Mouse (Mus musculus) forebrain, embryonic 15.5 days (tissue): ENCODE results near the gene Gm45808. TPM values are rescaled to one million over a fixed set of nuclear protein-coding genes. Genes with fewer than 3 reads are reported as not detected.
A peak's percentile ranks its signal among the peaks of the same experiment; 100 is the strongest.
"Not testable (repeated sequence)": the region's sequence is repeated elsewhere in the genome, so short reads cannot be mapped to it uniquely, and the experiment has no call there.

Experiments
- ATAC-seq: fragments of 200-750 bp; cut with Nextera tagmentation; replicated peaks from 2 replicates; pipeline ENCODE4 v1.8.0; 2017; ENCODE audit warnings: mild to moderate bottlenecking, moderate TSS enrichment, moderate library complexity
- H3K27ac ChIP-seq: fragments of 300-500 bp; sonication (generic); replicated peaks from 2 replicates; pipeline ENCODE4 v1.5.1; 2015; ENCODE audit warnings: mild to moderate bottlenecking, inconsistent platforms
- H3K27me3 ChIP-seq: fragments of 300-500 bp; sonication (generic); 2 replicates; pipeline ENCODE4 v1.6.1; 2015; ENCODE audit warnings: inconsistent platforms
- H3K36me3 ChIP-seq: fragments of 300-500 bp; sonication (generic); 2 replicates; pipeline ENCODE4 v1.6.1; 2015; ENCODE audit warnings: mild to moderate bottlenecking, inconsistent platforms
- H3K4me1 ChIP-seq: fragments of 300-500 bp; sonication (generic); 2 replicates; pipeline ENCODE4 v1.6.1; 2015; ENCODE audit warnings: inconsistent platforms
- H3K4me2 ChIP-seq: fragments of 300-500 bp; sonication (generic); replicated peaks from 2 replicates; pipeline ENCODE4 v1.6.1; 2015; ENCODE audit warnings: mild to moderate bottlenecking, inconsistent platforms
- H3K4me3 ChIP-seq: fragments of 300-500 bp; sonication (generic); 2 replicates; pipeline ENCODE4 v1.5.1; 2015; ENCODE audit warnings: mild to moderate bottlenecking, inconsistent platforms
- H3K9ac ChIP-seq: fragments of 300-500 bp; sonication (generic); replicated peaks from 2 replicates; pipeline ENCODE4 v1.6.1; 2015; ENCODE audit warnings: mild to moderate bottlenecking, inconsistent platforms
- H3K9me3 ChIP-seq: fragments of 300-500 bp; sonication (generic); 2 replicates; pipeline ENCODE4 v1.6.1; 2016; ENCODE audit warnings: inconsistent platforms
- WGBS: fragments of 180-500 bp; shearing (Covaris S2); methylation state at CpG from one replicate; pipeline ENCODE4 v1.1.7; 2015; ENCODE audit warnings: mixed read lengths; 5-methylcytosine and 5-hydroxymethylcytosine counted together
- polyA plus RNA-seq: library from polyadenylated mRNA; unstranded; fragments of >200 nt; fragmentation: Nextera tagmentation; extraction: Ambion mirVana; gene quantifications from 2 replicates; pipeline ENCODE4 v1.2.1, GENCODE M21; 2015

Gene Gm45808
- polyA plus RNA-seq, 1 experiment from 2014 or later, result not detected

- H3K4me3 ChIP-seq, result no peak overlapping the region
- ATAC-seq, result no peak
These were observed 22.4 kb downstream of the Gm45808 start for GRCm38 (mm10) chr7:45463987-45464778.

DNA sequence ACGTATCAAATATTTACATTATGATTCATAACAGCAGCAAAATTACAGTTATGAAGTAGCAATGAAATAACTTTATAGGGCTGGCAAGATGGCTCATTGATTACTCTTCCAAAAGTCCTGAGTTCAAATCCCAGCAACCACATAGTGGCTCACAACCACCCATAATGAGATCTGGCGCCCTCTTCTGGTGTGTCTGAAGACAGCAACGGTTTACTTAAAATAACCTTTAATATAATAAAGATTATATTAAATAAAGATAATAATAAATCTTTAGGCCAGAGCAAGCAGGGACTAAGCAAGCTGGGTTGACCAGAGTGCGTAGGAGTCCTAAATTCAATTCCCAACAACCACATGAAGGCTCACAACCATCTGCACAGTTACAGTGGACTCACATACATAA lies 23.7 kb downstream of the Gm45808 start:
- not testable (repeated sequence) for H3K27me3 ChIP-seq, H3K9me3 ChIP-seq, H3K27ac ChIP-seq, ATAC-seq, H3K4me3 ChIP-seq, H3K4me2 ChIP-seq, H3K9ac ChIP-seq
- H3K4me1 ChIP-seq, result peaks cover 43% of the 10 kb centered on the region
- peaks cover 35% of the 10 kb centered on the region for H3K36me3 ChIP-seq
- WGBS, result 80% methylated on average over 4 of the region's 4 CpGs

More at GRCm38 (mm10) chr7:45463987-45464778, 22.4 kb downstream of the Gm45808 start:
- Histone ChIP-seq H3K27me3 (no peaks in the 10 kb centered on the region), H3K9me3 (no peaks in the 10 kb centered on the region), H3K4me1 (peaks cover 37% of the 10 kb centered on the region), H3K4me2 (no peak overlapping the region), H3K9ac (no peak overlapping the region), H3K27ac (no peak overlapping the region), H3K36me3 (peaks cover 29% of the 10 kb centered on the region)
- 92% methylated on average over 7 of the region's 7 CpGs for WGBS

GRCm38 (mm10) chr7:45462325-45462724 lies 24.3 kb downstream of the Gm45808 start:
- Histone ChIP-seq H3K4me2 (no peak overlapping the region), H3K4me1 (peaks cover 47% of the 10 kb centered on the region), H3K27me3 (no peaks in the 10 kb centered on the region), H3K27ac (no peak overlapping the region), H3K4me3 (no peak overlapping the region), H3K36me3 (peaks cover 40% of the 10 kb centered on the region), H3K9ac (no peak overlapping the region), H3K9me3 (no peaks in the 10 kb centered on the region)
- ATAC-seq, result no peak
- WGBS, result 89% methylated on average over 4 of the region's 4 CpGs

- Histone ChIP-seq H3K9me3 (no peaks in the 10 kb centered on the region), H3K4me3 (no peak overlapping the region), H3K27me3 (no peaks in the 10 kb centered on the region), H3K4me1 (peaks cover 48% of the 10 kb centered on the region), H3K36me3 (peaks cover 45% of the 10 kb centered on the region), H3K9ac (no peak overlapping the region), H3K4me2 (no peak overlapping the region), H3K27ac (peak overlapping the region; percentile 7; the same call in 1 of the 2 replicates)
- WGBS, result 94% methylated on average over 4 of the region's 4 CpGs
- ATAC-seq, result no peak
These were observed 24.8 kb downstream of the Gm45808 start for GRCm38 (mm10) chr7:45461781-45462180.

- Histone ChIP-seq H3K9ac (no peak overlapping the region), H3K9me3 (no peaks in the 10 kb centered on the region), H3K27ac (peak overlapping the region; percentile 96), H3K27me3 (no peaks in the 10 kb centered on the region), H3K36me3 (peaks cover 47% of the 10 kb centered on the region), H3K4me3 (no peak overlapping the region), H3K4me1 (peaks cover 52% of the 10 kb centered on the region), H3K4me2 (no peak overlapping the region)
- ATAC-seq, result no peak
- WGBS, result 83% methylated on average over 4 of the region's 5 CpGs
These were observed 25.3 kb downstream of the Gm45808 start for GRCm38 (mm10) chr7:45461326-45461725.

DNA sequence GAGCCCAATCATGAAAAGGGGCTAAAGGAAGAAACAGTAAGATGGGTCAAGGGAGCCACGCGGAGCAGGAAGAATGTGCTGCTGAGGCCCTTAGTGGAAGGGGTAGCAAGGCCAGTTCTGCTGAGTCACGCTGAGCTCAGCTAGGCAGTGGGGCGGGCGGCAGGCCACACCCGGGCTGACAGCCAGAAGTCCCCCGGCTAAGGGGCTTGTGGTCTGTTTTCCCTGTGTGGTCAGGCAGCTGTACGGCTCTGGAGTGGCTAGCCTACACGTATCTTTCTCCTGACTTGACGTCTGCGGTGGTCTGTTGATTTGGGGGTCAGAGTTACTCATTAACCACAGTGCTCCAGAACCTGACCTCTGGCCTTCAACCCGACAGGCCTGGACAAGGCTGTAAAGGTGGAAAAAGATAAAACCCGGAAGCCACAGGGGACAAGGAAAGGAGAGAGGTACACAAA lies 25.7 kb downstream of the Gm45808 start:
- H3K4me1 ChIP-seq, result peaks cover 48% of the 10 kb centered on the region
- H3K9ac ChIP-seq, result no peak overlapping the region
- no peak overlapping the region for H3K4me3 ChIP-seq
- H3K4me2 ChIP-seq, result peak overlapping the region; percentile 56; the same call in 1 of the 2 replicates
- 49% methylated on average over 13 of the region's 13 CpGs for WGBS
- H3K9me3 ChIP-seq, result no peaks in the 10 kb centered on the region
- peak overlapping the region; percentile 96 for H3K27ac ChIP-seq
- ATAC-seq, result no peak
- H3K27me3 ChIP-seq, result no peaks in the 10 kb centered on the region
- peaks cover 47% of the 10 kb centered on the region for H3K36me3 ChIP-seq

GRCm38 (mm10) chr7:45460377-45460776 lies 26.2 kb downstream of the Gm45808 start:
- peaks cover 43% of the 10 kb centered on the region for H3K4me1 ChIP-seq
- peak overlapping the region; percentile 93 for H3K4me3 ChIP-seq
- H3K4me2 ChIP-seq, result peak overlapping the region; percentile 56
- H3K9me3 ChIP-seq, result no peaks in the 10 kb centered on the region
- peaks cover 48% of the 10 kb centered on the region for H3K36me3 ChIP-seq
- ATAC-seq, result peak; percentile 2; the same call in 1 of the 2 replicates
- peak overlapping the region; percentile 41 for H3K9ac ChIP-seq
- 79% methylated on average over 7 of the region's 7 CpGs for WGBS
- H3K27me3 ChIP-seq, result no peaks in the 10 kb centered on the region
- peak overlapping the region; percentile 96 for H3K27ac ChIP-seq

DNA sequence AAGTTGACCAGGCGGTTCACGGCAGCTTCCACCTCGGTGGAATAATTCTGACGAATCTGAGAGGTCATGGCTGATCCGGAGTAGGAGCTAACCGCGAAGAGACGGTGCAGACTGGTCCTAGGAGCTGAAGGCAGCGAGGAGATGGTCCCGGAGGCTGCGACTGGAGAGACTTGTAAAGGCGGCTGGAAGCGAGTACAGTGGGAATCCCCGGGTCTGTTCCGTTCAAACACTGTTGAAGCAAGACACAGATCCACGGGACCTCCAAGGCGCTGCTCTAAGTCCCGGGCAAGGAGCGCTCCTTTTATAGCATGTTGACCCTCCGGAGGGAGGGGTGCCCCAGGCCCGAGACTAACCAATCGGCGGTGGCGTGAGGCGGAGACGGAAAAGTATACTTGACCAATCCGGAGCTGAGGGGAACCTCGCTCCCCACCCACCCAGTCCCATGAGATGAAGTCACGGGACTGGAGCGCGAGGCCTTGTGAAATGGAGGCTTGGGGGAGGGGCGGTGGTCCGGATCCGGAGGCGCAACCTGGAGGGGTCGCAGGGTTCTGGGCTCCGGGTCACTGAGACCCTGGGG lies 27.0 kb downstream of the Gm45808 start, which contains the start of gene Ftl1:
Gene Ftl1 (minus strand): TSS at position 321 of the 577 bp plus-strand sequence.
- Histone ChIP-seq H3K27ac (peak within 1 kb of the TSS; percentile 96), H3K4me1 (peaks cover 36% of the 10 kb centered on the region), H3K36me3 (peaks cover 47% of the 10 kb centered on the region), H3K9ac (peak within 1 kb of the TSS; percentile 93), H3K4me2 (peak within 1 kb of the TSS; percentile 63), H3K4me3 (peak within 1 kb of the TSS; percentile 93)
- peak; percentile 95 for ATAC-seq
- H3K27me3 ChIP-seq, H3K9me3 ChIP-seq: not testable (repeated sequence)
- under 1% methylated on average over 31 of the region's 37 CpGs for WGBS

- H3K27ac ChIP-seq, result peak overlapping the region; percentile 96
- WGBS, result under 1% methylated on average over 43 of the region's 43 CpGs
- H3K36me3 ChIP-seq, result peaks cover 50% of the 10 kb centered on the region
- peak; percentile 77 for ATAC-seq
- H3K4me2 ChIP-seq, result peak overlapping the region; percentile 63
- H3K9ac ChIP-seq, result peak overlapping the region; percentile 93
- peaks cover 35% of the 10 kb centered on the region for H3K4me1 ChIP-seq
- H3K9me3 ChIP-seq, result no peaks in the 10 kb centered on the region
- H3K27me3 ChIP-seq, result no peaks in the 10 kb centered on the region
- peak overlapping the region; percentile 93 for H3K4me3 ChIP-seq
These were observed 27.7 kb downstream of the Gm45808 start for GRCm38 (mm10) chr7:45458748-45459563.

- 71% methylated on average over 10 of the region's 10 CpGs for WGBS
- H3K36me3 ChIP-seq, result peaks cover 37% of the 10 kb centered on the region
These were observed 29.2 kb downstream of the Gm45808 start for GRCm38 (mm10) chr7:45457204-45458060.

DNA sequence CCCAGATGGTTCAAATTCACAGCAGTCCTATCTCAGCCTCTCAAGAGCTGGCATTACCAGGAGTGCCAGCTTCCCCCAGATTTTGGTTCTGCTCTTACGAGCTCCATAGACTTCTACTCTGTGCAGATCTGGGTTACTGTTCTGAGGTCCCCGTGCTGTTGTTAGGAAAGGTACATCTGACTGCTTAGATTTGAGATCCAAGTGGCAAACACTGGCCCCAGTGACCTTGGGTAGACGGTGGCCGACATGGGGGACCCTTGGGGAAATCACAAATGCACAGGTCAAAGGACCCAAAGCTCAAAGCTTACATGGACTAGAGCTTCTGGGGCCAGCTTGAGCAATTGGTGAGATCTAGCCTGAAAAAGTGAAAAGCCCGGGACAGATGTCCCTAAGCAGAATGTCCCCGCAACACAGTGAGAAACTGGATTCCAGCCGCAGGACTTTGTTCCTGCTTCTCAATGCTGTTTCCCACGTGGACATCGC lies 29.8 kb downstream of the Gm45808 start:
- Histone ChIP-seq H3K27ac (peak overlapping the region; percentile 96), H3K4me1 (peaks cover 32% of the 10 kb centered on the region), H3K4me2 (peak overlapping the region; percentile 63), H3K36me3 (peaks cover 31% of the 10 kb centered on the region), H3K9ac (peak overlapping the region; percentile 93; the same call in 1 of the 2 replicates), H3K9me3 (no peaks in the 10 kb centered on the region), H3K27me3 (no peaks in the 10 kb centered on the region), H3K4me3 (peak overlapping the region; percentile 93; the same call in 1 of the 2 replicates)
- no peak for ATAC-seq
- WGBS, result 59% methylated on average over 9 of the region's 9 CpGs

More at GRCm38 (mm10) chr7:45457204-45458060, 29.2 kb downstream of the Gm45808 start:
- H3K4me2 ChIP-seq, result peak overlapping the region; percentile 63
- H3K9me3 ChIP-seq, result no peaks in the 10 kb centered on the region
- no peaks in the 10 kb centered on the region for H3K27me3 ChIP-seq
- peak overlapping the region; percentile 96 for H3K27ac ChIP-seq
- peaks cover 32% of the 10 kb centered on the region for H3K4me1 ChIP-seq
- ATAC-seq, result no peak
- H3K4me3 ChIP-seq, result peak overlapping the region; percentile 93
- peak overlapping the region; percentile 93 for H3K9ac ChIP-seq
